Mouse (Mus musculus): Measurements from ENCODE around the gene Dicer1. TPM values are rescaled to one million over a fixed set of nuclear protein-coding genes. Genes with fewer than 3 reads are reported as not detected.

Gene Dicer1
- polyA plus RNA-seq, 1 experiment from 2014 or later = 20.4 TPM

GRCm38 (mm10) chr12:104688870-104689269 lies 62.9 kb downstream of the Dicer1 start:
- 84% methylated on average over 11 of the region's 11 CpGs for WGBS
- H3K27ac ChIP-seq = no peak overlapping the region
- H3K9me3 ChIP-seq (replicated peaks; ENCODE audit: low read length) = no peaks in the 10 kb centered on the region
- H3K36me3 ChIP-seq (ENCODE audit: insufficient read depth, low read length) = peaks cover 26% of the 10 kb centered on the region; the same call in 1 of the 2 replicates
- no peak for DNase-seq (ENCODE audit: low spot score)
- no peaks in the 10 kb centered on the region for H3K4me1 ChIP-seq (replicated peaks; ENCODE audit: insufficient read depth, low read length)
- H3K4me2 ChIP-seq (ENCODE audit: low read length) = no peak overlapping the region
- no peak overlapping the region for H3K4me3 ChIP-seq (replicated peaks; ENCODE audit: low read depth, low read length)
- H3K9ac ChIP-seq (ENCODE audit: low read depth, low read length) = no peak overlapping the region
- ATAC-seq (replicated peaks; ENCODE audit: low FRiP score, low read depth) = no peak
- TF ChIP-seq CTCF (IDR thresholded peaks at IDR 0.05; ENCODE audit: low read depth) = no peak
- H3K27me3 ChIP-seq (ENCODE audit: insufficient read depth, low read length) = no peaks in the 10 kb centered on the region

GRCm38 (mm10) chr12:104684411-104684931 lies 67.3 kb downstream of the Dicer1 start:
- 63% methylated on average over 8 of the region's 8 CpGs for WGBS
- H3K36me3 ChIP-seq (ENCODE audit: insufficient read depth, low read length) = peaks cover 9% of the 10 kb centered on the region; the same call in 1 of the 2 replicates
- ATAC-seq (replicated peaks; ENCODE audit: low FRiP score, low read depth) = no peak

GRCm38 (mm10) chr12:104679819-104680132 lies 72.0 kb downstream of the Dicer1 start:
- no peak overlapping the region for H3K4me2 ChIP-seq (ENCODE audit: low read length)
- H3K36me3 ChIP-seq (ENCODE audit: insufficient read depth, low read length) = no peaks in the 10 kb centered on the region
- no peaks in the 10 kb centered on the region for H3K9me3 ChIP-seq (replicated peaks; ENCODE audit: low read length)
- H3K4me1 ChIP-seq (replicated peaks; ENCODE audit: insufficient read depth, low read length) = no peaks in the 10 kb centered on the region
- 68% methylated on average over 8 of the region's 8 CpGs for WGBS
- TF ChIP-seq CTCF (IDR thresholded peaks at IDR 0.05; ENCODE audit: low read depth) = no peak
- H3K4me3 ChIP-seq (replicated peaks; ENCODE audit: low read depth, low read length) = no peak overlapping the region
- H3K27me3 ChIP-seq (ENCODE audit: insufficient read depth, low read length) = no peaks in the 10 kb centered on the region
- no peak overlapping the region for H3K9ac ChIP-seq (ENCODE audit: low read depth, low read length)
- ATAC-seq (replicated peaks; ENCODE audit: low FRiP score, low read depth) = no peak
- DNase-seq (ENCODE audit: low spot score) = no peak
- H3K27ac ChIP-seq = no peak overlapping the region

More at GRCm38 (mm10) chr12:104684411-104684931, 67.3 kb downstream of the Dicer1 start:
- Histone ChIP-seq H3K4me1 (replicated peaks; ENCODE audit: insufficient read depth, low read length) (no peaks in the 10 kb centered on the region), H3K27ac (no peak overlapping the region), H3K4me3 (replicated peaks; ENCODE audit: low read depth, low read length) (no peak overlapping the region), H3K27me3 (ENCODE audit: insufficient read depth, low read length) (no peaks in the 10 kb centered on the region), H3K9ac (ENCODE audit: low read depth, low read length) (no peak overlapping the region), H3K4me2 (ENCODE audit: low read length) (no peak overlapping the region), H3K9me3 (replicated peaks; ENCODE audit: low read length) (no peaks in the 10 kb centered on the region)
- no peak for DNase-seq (ENCODE audit: low spot score)
- TF ChIP-seq CTCF (IDR thresholded peaks at IDR 0.05; ENCODE audit: low read depth) = no peak

GRCm38 (mm10) chr12:104679121-104679818 lies 72.5 kb downstream of the Dicer1 start:
- Histone ChIP-seq H3K4me3 (replicated peaks; ENCODE audit: low read depth, low read length) (no peak overlapping the region), H3K4me2 (ENCODE audit: low read length) (no peak overlapping the region), H3K27ac (no peak overlapping the region), H3K9ac (ENCODE audit: low read depth, low read length) (no peak overlapping the region), H3K4me1 (replicated peaks; ENCODE audit: insufficient read depth, low read length) (no peaks in the 10 kb centered on the region), H3K36me3 (ENCODE audit: insufficient read depth, low read length) (no peaks in the 10 kb centered on the region), H3K27me3 (ENCODE audit: insufficient read depth, low read length) (no peaks in the 10 kb centered on the region), H3K9me3 (replicated peaks; ENCODE audit: low read length) (no peaks in the 10 kb centered on the region)
- WGBS = 47% methylated on average over 26 of the region's 26 CpGs
- TF ChIP-seq CTCF (IDR thresholded peaks at IDR 0.05; ENCODE audit: low read depth) = no peak
- ATAC-seq (replicated peaks; ENCODE audit: low FRiP score, low read depth) = no peak
- DNase-seq (ENCODE audit: low spot score) = no peak

- Histone ChIP-seq H3K9me3 (replicated peaks; ENCODE audit: low read length) (no peaks in the 10 kb centered on the region), H3K27ac (no peak overlapping the region), H3K9ac (ENCODE audit: low read depth, low read length) (no peak overlapping the region), H3K36me3 (ENCODE audit: insufficient read depth, low read length) (no peaks in the 10 kb centered on the region), H3K4me1 (replicated peaks; ENCODE audit: insufficient read depth, low read length) (no peaks in the 10 kb centered on the region), H3K27me3 (ENCODE audit: insufficient read depth, low read length) (no peaks in the 10 kb centered on the region), H3K4me2 (ENCODE audit: low read length) (no peak overlapping the region), H3K4me3 (replicated peaks; ENCODE audit: low read depth, low read length) (no peak overlapping the region)
- DNase-seq (ENCODE audit: low spot score) (no peak), ATAC-seq (replicated peaks; ENCODE audit: low FRiP score, low read depth) (no peak)
- TF ChIP-seq CTCF (IDR thresholded peaks at IDR 0.05; ENCODE audit: low read depth) = no peak
- WGBS = 33% methylated on average over 13 of the region's 14 CpGs
These were observed 73.3 kb downstream of the Dicer1 start for GRCm38 (mm10) chr12:104678462-104678861.

GRCm38 (mm10) chr12:104677371-104677924 lies 74.3 kb downstream of the Dicer1 start:
- no peak overlapping the region for H3K9ac ChIP-seq (ENCODE audit: low read depth, low read length)
- H3K4me3 ChIP-seq (replicated peaks; ENCODE audit: low read depth, low read length) = no peak overlapping the region
- no peak for TF ChIP-seq CTCF (IDR thresholded peaks at IDR 0.05; ENCODE audit: low read depth)
- 89% methylated on average over 9 of the region's 9 CpGs for WGBS
- H3K36me3 ChIP-seq (ENCODE audit: insufficient read depth, low read length) = no peaks in the 10 kb centered on the region
- H3K4me1 ChIP-seq (replicated peaks; ENCODE audit: insufficient read depth, low read length) = 0 out of 2 replicates have a peak, but pooled peaks cover 1% of the 10 kb centered on the region
- H3K4me2 ChIP-seq (ENCODE audit: low read length) = no peak overlapping the region
- ATAC-seq (replicated peaks; ENCODE audit: low FRiP score, low read depth) (no peak), DNase-seq (ENCODE audit: low spot score) (no peak)
- no peak overlapping the region for H3K27ac ChIP-seq
- H3K9me3 ChIP-seq (replicated peaks; ENCODE audit: low read length) = no peaks in the 10 kb centered on the region
- H3K27me3 ChIP-seq (ENCODE audit: insufficient read depth, low read length) = no peaks in the 10 kb centered on the region

Data from kidney, postnatal 0 days (tissue).